Mouse (Mus musculus) limb, embryonic 14.5 days (tissue): ENCODE measurements around the gene Acox2. TPM values are rescaled to one million over a fixed set of nuclear protein-coding genes. Genes with fewer than 3 reads are reported as not detected.

Source experiments
- ATAC-seq: fragments of 200-750 bp; cut with Nextera tagmentation; 2 replicates; pipeline ENCODE4 v1.8.0; 2017; ENCODE audit warnings: low read depth, moderate number of reproducible peaks, moderate TSS enrichment; ENCODE audit not compliant: low FRiP score
- DNase-seq: peaks from one replicate; pipeline ENCODE4 v3.0.0-alpha.2; 2015; ENCODE audit warnings: low spot score
- H3K27ac ChIP-seq: fragments of 300-500 bp; sonication (generic); replicated peaks from 2 replicates; pipeline ENCODE4 v1.5.1; 2014; ENCODE audit warnings: low read depth, mild to moderate bottlenecking, low read length, moderate library complexity, mixed read lengths
- H3K27me3 ChIP-seq: fragments of 300-500 bp; sonication (generic); 2 replicates; pipeline ENCODE4 v1.6.1; 2014; ENCODE audit warnings: low read length, mixed read lengths; ENCODE audit not compliant: control insufficient read depth, insufficient read depth
- H3K36me3 ChIP-seq: fragments of 300-500 bp; sonication (generic); 2 replicates; pipeline ENCODE4 v1.6.1; 2014; ENCODE audit warnings: mild to moderate bottlenecking, low read length, moderate library complexity, mixed read lengths; ENCODE audit not compliant: control insufficient read depth, insufficient read depth
- H3K4me1 ChIP-seq: fragments of 300-500 bp; sonication (generic); 2 replicates; pipeline ENCODE4 v1.6.1; 2014; ENCODE audit warnings: antibody characterized with exemption, low read length, mixed read lengths; ENCODE audit not compliant: control insufficient read depth, insufficient read depth
- H3K4me2 ChIP-seq: fragments of 300-500 bp; sonication (generic); replicated peaks from 2 replicates; pipeline ENCODE4 v1.6.1; 2014; ENCODE audit warnings: low read depth, mild to moderate bottlenecking, low read length, moderate library complexity; ENCODE audit not compliant: severe bottlenecking
- H3K4me3 ChIP-seq: fragments of 300-500 bp; sonication (generic); replicated peaks from 2 replicates; pipeline ENCODE4 v1.5.1; 2014; ENCODE audit warnings: low read length
- H3K9ac ChIP-seq: fragments of 300-500 bp; sonication (generic); 2 replicates; pipeline ENCODE4 v1.6.1; 2014; ENCODE audit warnings: mild to moderate bottlenecking, low read depth, low read length, moderate library complexity; ENCODE audit not compliant: severe bottlenecking
- H3K9me3 ChIP-seq: fragments of 300-500 bp; sonication (generic); 2 replicates; pipeline ENCODE4 v1.6.1; 2016; ENCODE audit warnings: low read length; ENCODE audit not compliant: control insufficient read depth
- POLR2A ChIP-seq: fragments of 200-500 bp; IDR thresholded peaks from 2 replicates; pipeline ENCODE4 v1.8.0; 2012; ENCODE audit warnings: inconsistent platforms, mild to moderate bottlenecking, moderate library complexity, borderline replicate concordance; ENCODE audit not compliant: insufficient read depth, insufficient read length; ENCODE audit errors: extremely low read depth
- WGBS: fragments of 180-500 bp; shearing (Covaris S2); extraction: QIAGEN DNeasy Blood & Tissue Kit; methylation state at CpG from one replicate; pipeline ENCODE4 v1.1.7; 2014; 5-methylcytosine and 5-hydroxymethylcytosine counted together
- polyA plus RNA-seq, 2 experiments: library from polyadenylated mRNA; depleted of rRNA in 1 of 2; stranded (reverse) in 1 of 2; unstranded in 1 of 2; fragments of >200 nt; fragmentation: Nextera tagmentation in 1 of 2; extraction: Ambion mirVana in 1 of 2; gene quantifications; 2 replicates each; pipeline versions ENCODE4 v1.2.1 to v1.2.3; 2012 to 2014

Acox2 gene
- polyA plus RNA-seq (2012; rRNA removed) (0.05 and 0.41 TPM in 2 replicates), polyA plus RNA-seq (2014; fragmentation: Nextera tagmentation; extraction: Ambion mirVana) (not detected in 2 replicates)

DNA sequence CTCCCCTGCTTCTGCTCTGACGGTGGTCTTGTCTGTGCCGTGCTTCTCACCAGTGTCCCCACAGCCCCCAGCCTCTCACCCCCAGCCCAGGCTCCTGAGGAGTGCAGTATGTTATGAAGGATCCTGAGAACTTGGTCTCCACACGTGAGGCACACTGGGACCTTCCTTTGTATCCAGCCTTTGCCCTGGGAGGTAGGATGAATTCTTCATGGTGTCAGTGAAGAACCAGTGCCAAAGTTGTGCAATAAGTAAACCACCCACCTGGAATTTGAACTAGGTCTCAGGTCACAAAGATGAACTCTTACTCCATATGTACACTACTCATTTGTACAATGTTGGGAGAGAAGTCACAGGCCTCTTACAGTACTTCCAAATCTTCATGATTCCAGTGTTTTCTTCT is at the start of gene Acox2:
Gene Acox2 (minus strand): TSS at position 188 of the 400 bp plus-strand sequence.
- DNase-seq (no peak), ATAC-seq (no peak)
- Histone ChIP-seq H3K27ac (no peak within 1 kb of the TSS), H3K4me1 (no peaks in the 10 kb centered on the region), H3K36me3 (no peaks in the 10 kb centered on the region), H3K4me2 (no peak within 1 kb of the TSS), H3K9ac (no peak within 1 kb of the TSS), H3K4me3 (no peak within 1 kb of the TSS), H3K27me3 (no peaks in the 10 kb centered on the region), H3K9me3 (no peaks in the 10 kb centered on the region)
- 85% methylated on average over 3 of the region's 3 CpGs for WGBS
- TF ChIP-seq POLR2A = no peak

DNA sequence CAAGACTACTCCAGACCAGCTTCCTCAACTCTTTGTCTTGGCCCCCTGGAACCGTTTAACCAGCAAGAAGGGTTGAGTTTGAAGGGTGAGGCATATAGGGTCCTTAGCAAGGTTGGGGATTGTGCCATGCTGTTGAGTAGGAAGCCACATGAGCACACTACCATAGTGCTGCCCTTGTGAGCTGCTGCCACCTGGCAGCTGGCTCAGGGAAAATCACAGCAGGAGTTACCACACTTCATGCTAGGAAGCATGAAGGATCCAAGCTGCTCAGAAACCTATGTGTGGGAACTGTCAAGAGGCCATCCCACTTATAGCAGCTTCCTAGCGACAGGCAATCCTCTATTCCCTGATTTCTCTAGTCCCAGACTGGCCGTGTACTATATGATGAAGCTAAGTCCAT is 49.5 kb upstream of the Acox2 start:
- WGBS = 45% methylated on average over 3 of the region's 3 CpGs
- Histone ChIP-seq H3K9ac (no peak overlapping the region), H3K4me1 (peaks cover 7% of the 10 kb centered on the region), H3K9me3 (no peaks in the 10 kb centered on the region), H3K36me3 (no peaks in the 10 kb centered on the region), H3K27ac (no peak overlapping the region), H3K4me2 (no peak overlapping the region), H3K4me3 (no peak overlapping the region), H3K27me3 (no peaks in the 10 kb centered on the region)
- no peak for DNase-seq
- TF ChIP-seq POLR2A = no peak
- ATAC-seq = no peak

DNA sequence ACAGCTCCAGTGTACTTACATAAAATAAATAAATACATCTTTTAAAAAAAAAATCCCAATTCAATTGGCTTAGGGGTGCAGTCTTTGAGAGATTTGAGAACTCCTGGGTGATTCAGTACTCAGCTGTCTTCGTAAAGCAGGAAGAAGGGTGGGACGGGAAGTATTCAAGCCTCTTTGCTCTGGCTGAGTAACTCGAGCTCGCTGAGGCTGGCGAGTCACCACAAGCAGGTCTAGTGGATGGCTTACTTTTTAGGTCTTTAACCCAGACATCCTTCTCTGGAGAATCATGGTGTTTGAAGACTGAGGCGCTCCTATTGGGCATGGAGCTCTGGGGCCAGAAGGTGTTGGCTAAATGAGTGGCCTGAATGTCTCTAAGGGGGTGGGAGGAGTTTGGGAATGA is 47.7 kb upstream of the Acox2 start:
- Histone ChIP-seq H3K4me1 (peaks cover 7% of the 10 kb centered on the region), H3K36me3 (no peaks in the 10 kb centered on the region), H3K4me2 (no peak overlapping the region), H3K9ac (no peak overlapping the region), H3K27ac (no peak overlapping the region), H3K27me3 (no peaks in the 10 kb centered on the region), H3K4me3 (no peak overlapping the region), H3K9me3 (no peaks in the 10 kb centered on the region)
- DNase-seq = no peak
- TF ChIP-seq POLR2A = no peak
- no peak for ATAC-seq
- WGBS = 74% methylated on average over 6 of the region's 6 CpGs

DNA sequence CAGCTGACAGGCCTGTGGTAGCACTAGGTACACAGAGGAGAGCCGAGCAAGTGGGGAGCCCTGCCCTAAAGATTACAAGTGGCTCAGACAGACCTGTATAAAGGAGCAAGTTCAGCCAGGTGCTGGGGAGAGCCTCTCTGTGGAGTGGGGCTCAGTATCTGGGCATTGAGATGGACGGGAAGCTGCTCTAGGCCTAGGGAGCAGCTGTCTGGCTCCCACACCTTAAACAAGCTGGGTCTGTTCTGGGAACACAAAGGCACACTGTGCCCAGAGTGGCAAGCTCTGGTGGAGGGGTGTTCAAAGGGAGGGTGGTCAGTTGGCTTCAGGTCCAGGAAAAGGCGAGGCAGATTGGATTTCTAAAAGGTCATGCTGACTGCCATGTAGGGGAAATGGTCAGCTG is 45.9 kb upstream of the Acox2 start:
- Histone ChIP-seq H3K9ac (no peak overlapping the region), H3K36me3 (no peaks in the 10 kb centered on the region), H3K4me3 (no peak overlapping the region), H3K9me3 (no peaks in the 10 kb centered on the region), H3K27me3 (no peaks in the 10 kb centered on the region), H3K4me1 (peaks cover 7% of the 10 kb centered on the region), H3K4me2 (no peak overlapping the region), H3K27ac (no peak overlapping the region)
- DNase-seq = no peak
- 51% methylated on average over 3 of the region's 3 CpGs for WGBS
- no peak for TF ChIP-seq POLR2A
- peak; percentile 37; the same call in 1 of the 2 replicates for ATAC-seq

DNA sequence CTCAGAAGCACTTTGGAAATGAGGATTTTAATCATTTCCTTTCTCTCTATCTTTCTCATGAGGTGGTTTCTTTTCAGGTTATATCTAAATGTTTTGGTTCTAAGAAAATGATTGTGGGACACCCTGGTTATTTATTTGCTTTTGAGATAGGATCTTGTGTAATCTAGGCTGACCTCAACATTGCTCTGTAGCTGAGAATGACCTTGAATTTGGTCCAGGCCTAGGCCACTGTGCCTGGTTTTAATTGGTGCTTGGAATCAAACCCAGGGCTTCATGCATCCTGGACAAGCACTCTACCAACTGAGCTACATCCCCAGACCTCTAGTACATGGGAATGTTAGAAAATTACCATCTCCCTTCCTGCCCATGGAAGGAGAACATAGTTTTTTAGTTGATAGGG is 44.9 kb upstream of the Acox2 start:
- H3K4me1 ChIP-seq = no peaks in the 10 kb centered on the region; the same call in 1 of the 2 replicates
- H3K4me3 ChIP-seq = no peak overlapping the region
- no peak overlapping the region for H3K27ac ChIP-seq
- H3K36me3 ChIP-seq = no peaks in the 10 kb centered on the region
- H3K4me2 ChIP-seq = no peak overlapping the region
- no peaks in the 10 kb centered on the region for H3K27me3 ChIP-seq
- no peak for DNase-seq
- no peak for ATAC-seq
- TF ChIP-seq POLR2A = no peak
- no peaks in the 10 kb centered on the region for H3K9me3 ChIP-seq
- no peak overlapping the region for H3K9ac ChIP-seq

DNA sequence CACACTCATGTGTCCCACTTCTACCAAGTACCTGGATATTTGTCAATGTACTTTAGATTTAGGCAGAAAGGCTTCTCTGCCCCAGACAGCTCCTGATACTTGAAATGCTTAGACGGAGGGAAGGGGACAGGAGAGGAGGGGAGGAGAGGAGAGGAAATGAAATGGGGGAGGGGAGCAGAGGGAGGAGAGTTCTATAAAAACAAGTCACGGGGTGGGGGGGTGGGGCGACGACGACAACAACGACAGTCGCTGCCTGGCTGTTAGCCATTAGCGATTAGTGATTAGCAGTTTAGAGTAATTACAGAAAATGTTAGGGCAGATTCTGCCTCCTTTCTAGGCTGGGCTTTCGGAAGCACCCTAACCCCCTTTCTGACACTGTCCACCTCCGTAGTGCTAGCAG is 43.5 kb upstream of the Acox2 start:
- Histone ChIP-seq H3K4me3 (no peak overlapping the region), H3K9ac (no peak overlapping the region), H3K27me3 (no peaks in the 10 kb centered on the region), H3K27ac (no peak overlapping the region), H3K4me2 (no peak overlapping the region), H3K36me3 (no peaks in the 10 kb centered on the region), H3K9me3 (no peaks in the 10 kb centered on the region), H3K4me1 (peaks cover 5% of the 10 kb centered on the region; the same call in 1 of the 2 replicates)
- no peak for ATAC-seq
- 17% methylated on average over 10 of the region's 10 CpGs for WGBS
- no peak for DNase-seq
- TF ChIP-seq POLR2A = no peak
